Mouse (Mus musculus) right cerebral cortex, postnatal 14 days (tissue): ENCODE measurements at regions not wholly inside any gene's neighbourhood (a gene's known extent, or its start where the extent isn't known, plus 50 kb on each side); places are given as distances from the start of the nearest gene placed in this dataset.
"Not testable (repeated sequence)": the region's sequence is repeated elsewhere in the genome, so short reads cannot be mapped to it uniquely, and the experiment has no call there.

Experiments used
- DNase-seq: peaks from one replicate; pipeline ENCODE4 v3.0.0; 2022

GRCm38 (mm10) chr6:81839474-81840153, 83.9 kb upstream of the Gcfc2 start:
- DNase-seq = no peak

- not testable (repeated sequence) for DNase-seq
Measured at GRCm38 (mm10) chr6:81868207-81868606, 55.3 kb upstream of the Gcfc2 start.
